Mouse (Mus musculus): ENCODE measurements around the gene Meig1. TPM values are rescaled to one million over a fixed set of nuclear protein-coding genes. Genes with fewer than 3 reads are reported as not detected.

The Meig1 gene
- total RNA-seq, 2 experiments from 2014 or later: 3.7 to 5.5 TPM

Other genes starting within 250 kb of the Meig1 start
- gene Nmt2, start 138.4 kb downstream of the Meig1 start, total RNA-seq (2021): 10 to 100 TPM; 82.6 to 91.0 TPM
- 10 to 100 TPM; 10.7 to 11.9 TPM for gene Rpp38, start 90.0 kb downstream of the Meig1 start, total RNA-seq (2021)
- 1 to 10 TPM in 1 of 2 experiments, under 1 TPM in 1; 0.94 to 1.8 TPM for gene Acbd7, start 86.5 kb downstream of the Meig1 start, total RNA-seq (2021)
- not detected for gene Olah, start 25.4 kb downstream of the Meig1 start, total RNA-seq (2021)
- gene Dclre1c, start 1.5 kb upstream of the Meig1 start, total RNA-seq (2021): 10 to 100 TPM in 1 of 2 experiments, 1 to 10 TPM in 1; 9.9 to 12.5 TPM
- gene Suv39h2, start 52.4 kb upstream of the Meig1 start, total RNA-seq (2021): 1 to 10 TPM; 3.6 to 4.3 TPM
- 1 to 10 TPM; 4.7 TPM for gene Gm45902, start 90.1 kb upstream of the Meig1 start, total RNA-seq (2021)
- gene Hspa14, start 90.2 kb upstream of the Meig1 start, total RNA-seq (2021): 10 to 100 TPM; 43.1 to 44.3 TPM
- under 1 TPM; 0.59 to 0.66 TPM for gene Cdnf, start 90.4 kb upstream of the Meig1 start, total RNA-seq (2021)
- 10 to 100 TPM; 12.9 to 16.5 TPM for gene Fam107b, start 147.8 kb upstream of the Meig1 start, total RNA-seq (2021)

Measured in layer of hippocampus, adult 18-20 months (tissue).